20 mouse cellular contexts compared by ENCODE assay signal in genomic region chr4:5126059-5126458, GRCm38 (mm10).
"Had no signal": no experiment of that assay in that cellular context is flagged by ENCODE, and none has a peak within 500 bp of the region (broad histone marks: within the 10 kb centered on the region; RNA-seq: fewer than 3 reads in every experiment).

No protein-coding gene starts in this region.

- ATAC-seq: liver, postnatal 0 days; lung, postnatal 0 days; midbrain, embryonic 13.5 days; midbrain, embryonic 16.5 days had no signal

- H3K4me3 ChIP-seq: liver, embryonic 15.5 days; lung, embryonic 15.5 days; midbrain, embryonic 13.5 days; myocyte; neural tube, embryonic 12.5 days had no signal

- H3K4me1 ChIP-seq: liver, embryonic 15.5 days; lung, embryonic 15.5 days; midbrain, embryonic 13.5 days; neural tube, embryonic 12.5 days had no signal

- H3K27me3 ChIP-seq: liver, embryonic 15.5 days; lung, embryonic 15.5 days; midbrain, embryonic 13.5 days; neural tube, embryonic 12.5 days had no signal

- H3K36me3 ChIP-seq: liver, embryonic 15.5 days; lung, embryonic 15.5 days; midbrain, embryonic 13.5 days; neural tube, embryonic 12.5 days had no signal

- H3K4me2 ChIP-seq: liver, embryonic 15.5 days; lung, embryonic 15.5 days; midbrain, embryonic 11.5 days; midbrain, embryonic 13.5 days; neural tube, embryonic 12.5 days had no signal

- H3K9me3 ChIP-seq: liver, embryonic 15.5 days; lung, embryonic 15.5 days; midbrain, embryonic 13.5 days; neural tube, embryonic 12.5 days had no signal

- DNase-seq: liver, postnatal 0 days; lung, adult 2 months; lung, postnatal 14 days; lung, postnatal 36 days; retina, postnatal 1 day; right cerebral cortex, adult 18-20 months; right cerebral cortex, postnatal 25 days; right cerebral cortex, postnatal 4 days; spleen, adult 18-20 months; thymus, adult 18-20 months; thymus, postnatal 14 days; thymus, postnatal 36 days had no signal

- H3K27ac ChIP-seq: liver, embryonic 15.5 days; lung, embryonic 15.5 days; midbrain, embryonic 13.5 days; neural tube, embryonic 12.5 days had no signal

- H3K9ac ChIP-seq: liver, embryonic 15.5 days; liver, postnatal 0 days; lung, embryonic 15.5 days; midbrain, embryonic 13.5 days; neural tube, embryonic 12.5 days had no signal
